Mouse (Mus musculus) ovary, postnatal 10 days (tissue): Measurements from ENCODE around the gene Dgkq.
"Not testable (repeated sequence)": the region's sequence is repeated elsewhere in the genome, so short reads cannot be mapped to it uniquely, and the experiment has no call there.

ENCODE experiments used
- DNase-seq: peaks from one replicate; pipeline ENCODE4 v3.0.0; 2022; ENCODE audit warnings: low spot score

The Dgkq gene

GRCm38 (mm10) chr5:108655381-108655780 lies 14.1 kb downstream of the Dgkq start:
- DNase-seq: no peak

DNA sequence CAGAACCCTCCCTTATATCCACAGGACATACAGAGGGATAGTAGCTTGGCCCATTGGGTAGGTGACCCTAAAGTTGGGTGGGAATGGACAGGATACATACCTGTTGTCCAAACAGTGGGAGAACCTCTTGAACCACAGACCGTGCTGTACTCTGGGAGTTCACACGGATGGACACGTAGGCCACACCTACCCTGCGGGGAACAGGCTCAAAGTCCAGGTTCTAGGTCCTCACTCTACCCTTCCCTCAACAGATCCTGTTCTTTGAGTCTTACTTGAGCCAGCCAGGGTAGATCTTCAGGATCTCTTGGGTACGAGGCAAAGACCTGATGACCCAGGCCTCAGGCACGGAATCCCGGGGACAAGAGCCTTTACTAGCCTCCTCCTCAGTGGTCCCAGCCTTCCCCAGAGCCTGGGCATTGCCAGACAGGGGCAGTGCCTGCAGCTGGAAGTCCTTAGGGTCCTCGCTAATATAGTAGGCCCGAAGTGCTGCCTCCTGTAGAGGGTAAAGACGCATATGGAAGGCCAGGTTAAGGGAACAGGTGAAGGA lies 15.0 kb downstream of the Dgkq start:
- DNase-seq: no peak

DNA sequence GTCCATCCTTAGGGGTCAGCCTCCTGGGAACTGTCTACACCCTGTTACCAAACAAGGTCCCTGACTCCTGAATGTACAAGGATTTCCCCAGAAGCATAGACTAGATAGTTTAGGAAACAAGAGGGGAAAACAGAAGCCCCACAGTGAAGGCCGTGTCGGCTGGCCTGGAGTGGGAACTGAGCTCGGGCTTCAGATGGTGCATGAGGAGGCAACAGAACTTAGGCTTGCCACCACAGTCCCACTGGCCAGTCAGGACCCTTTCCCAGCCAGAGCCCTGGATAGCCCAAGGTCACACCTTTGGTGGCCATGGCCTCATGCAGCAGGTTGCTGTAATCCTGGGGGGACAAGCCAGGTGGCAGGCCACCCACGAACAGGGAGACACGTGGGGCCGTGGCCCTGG lies 16.1 kb downstream of the Dgkq start:
- no peak for DNase-seq

DNA sequence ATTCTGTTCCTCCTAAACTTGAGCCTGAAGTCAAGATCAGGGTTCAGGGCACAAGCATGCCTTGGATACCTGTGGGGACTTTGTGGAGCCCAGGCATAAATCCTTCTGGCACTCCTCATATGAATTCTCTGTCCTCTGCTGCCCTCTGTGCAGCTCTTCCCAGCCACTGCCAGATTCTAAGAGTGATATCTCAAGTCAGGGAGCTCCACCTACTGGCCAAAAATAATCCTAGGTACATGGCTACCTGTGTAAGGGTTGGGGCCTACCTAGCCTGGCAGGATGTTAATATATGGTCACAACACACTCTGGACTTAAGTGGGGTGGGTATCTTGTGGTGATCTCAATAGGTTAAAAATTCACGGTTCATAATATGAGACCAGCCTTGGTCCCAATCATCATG lies 17.6 kb downstream of the Dgkq start:
- DNase-seq: no peak

- DNase-seq: no peak
Observed at GRCm38 (mm10) chr5:108651136-108651720, 18.2 kb downstream of the Dgkq start.

- DNase-seq: no peak
Observed at GRCm38 (mm10) chr5:108650341-108650740, 19.1 kb downstream of the Dgkq start.

DNA sequence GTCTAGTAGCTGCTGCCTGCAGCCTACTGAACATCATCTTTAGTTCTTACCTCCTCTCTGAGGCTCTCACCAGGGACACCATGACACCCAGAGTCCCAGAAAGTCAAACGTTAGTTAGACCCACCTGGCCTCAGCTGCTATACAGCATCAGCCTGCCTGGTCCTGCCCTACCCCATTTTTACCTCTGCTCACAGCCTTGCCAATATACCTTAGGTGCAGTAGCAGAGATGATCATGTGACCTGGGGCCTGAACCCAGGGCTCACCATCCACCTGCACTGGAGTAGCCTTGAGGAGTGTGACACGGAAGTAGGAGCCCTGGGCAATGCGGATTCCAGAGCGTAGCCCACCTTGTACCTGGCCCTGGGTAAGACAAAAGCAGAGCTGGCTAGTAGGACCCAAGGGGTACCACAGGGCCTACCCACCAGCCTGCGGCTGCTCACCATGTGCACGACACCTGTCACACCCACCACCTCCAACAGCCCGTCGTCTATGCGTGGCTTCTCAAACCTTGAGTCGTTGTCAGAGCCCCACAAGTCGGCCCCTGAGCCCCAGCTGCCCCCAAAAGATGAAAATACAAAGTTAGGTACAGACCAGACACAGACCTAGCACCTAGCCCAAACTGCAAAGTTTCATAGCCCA lies 20.4 kb downstream of the Dgkq start:
- no peak for DNase-seq

DNA sequence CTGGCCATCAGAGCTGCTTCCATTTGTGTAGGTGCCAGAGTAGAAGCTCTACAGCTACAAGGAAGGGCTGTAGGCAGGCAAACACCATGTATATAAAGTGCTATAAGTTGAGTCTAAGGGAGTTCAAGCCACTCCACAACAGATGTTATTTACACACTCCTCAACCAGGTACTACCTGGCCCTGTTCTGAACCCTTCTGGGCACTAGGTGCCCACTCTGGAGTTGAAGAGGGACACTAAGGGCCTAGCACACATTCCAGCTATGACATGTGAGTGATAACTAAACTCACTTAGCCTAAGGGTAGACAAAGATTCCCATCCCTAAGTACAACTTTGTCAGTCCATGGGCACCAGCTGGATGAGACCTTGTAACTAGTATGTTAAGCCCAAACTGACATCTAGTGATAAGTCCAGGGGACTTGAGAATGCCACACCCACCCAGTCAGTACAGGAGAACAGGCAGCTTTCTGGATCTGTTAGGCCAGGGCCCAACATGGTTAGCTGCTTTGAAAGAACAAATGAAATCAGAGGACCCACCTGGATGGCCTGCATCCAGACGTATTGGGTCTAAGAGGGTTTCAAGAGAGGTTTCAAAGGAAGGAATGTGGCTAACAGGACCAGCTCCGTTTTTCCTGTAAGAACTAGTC lies 21.5 kb downstream of the Dgkq start:
- DNase-seq: no peak

DNA sequence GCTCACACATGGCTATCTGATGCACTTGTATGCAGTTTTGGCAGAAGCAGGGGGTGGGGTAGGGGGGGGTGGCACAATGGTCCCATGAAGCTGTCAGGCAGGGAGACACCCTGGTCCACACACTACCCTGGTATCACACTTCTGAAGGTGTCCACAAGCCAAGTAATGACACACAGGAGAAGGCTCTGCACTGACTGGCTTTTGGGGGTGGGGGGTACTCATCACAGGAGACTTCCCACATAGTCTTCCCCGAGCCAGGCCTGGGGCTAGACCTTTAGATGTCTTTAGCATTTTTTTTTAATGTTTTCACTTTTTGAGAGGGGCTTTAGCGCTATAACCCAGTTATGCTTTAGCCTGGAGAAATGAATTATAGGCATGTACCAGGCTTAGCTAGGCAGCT lies 22.2 kb downstream of the Dgkq start:
- DNase-seq: no peak

DNA sequence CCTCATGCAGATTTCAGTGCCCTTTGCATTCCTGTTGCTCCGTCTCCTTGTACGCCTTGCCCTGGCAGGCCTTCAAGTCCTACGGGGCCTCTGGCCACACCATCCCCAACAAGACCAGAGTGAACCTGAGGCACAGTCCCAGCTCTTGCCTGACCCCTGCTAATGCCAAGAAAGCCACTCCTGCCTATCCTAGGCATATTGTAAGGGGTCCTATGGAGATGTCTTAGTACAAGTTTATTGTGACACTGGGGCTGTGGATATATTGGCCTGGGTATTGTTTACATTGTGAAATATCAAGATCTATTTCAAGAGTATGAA lies 23.2 kb downstream of the Dgkq start:
- DNase-seq: no peak

- no peak for DNase-seq
Observed at GRCm38 (mm10) chr5:108645651-108646342, 23.7 kb downstream of the Dgkq start.

DNA sequence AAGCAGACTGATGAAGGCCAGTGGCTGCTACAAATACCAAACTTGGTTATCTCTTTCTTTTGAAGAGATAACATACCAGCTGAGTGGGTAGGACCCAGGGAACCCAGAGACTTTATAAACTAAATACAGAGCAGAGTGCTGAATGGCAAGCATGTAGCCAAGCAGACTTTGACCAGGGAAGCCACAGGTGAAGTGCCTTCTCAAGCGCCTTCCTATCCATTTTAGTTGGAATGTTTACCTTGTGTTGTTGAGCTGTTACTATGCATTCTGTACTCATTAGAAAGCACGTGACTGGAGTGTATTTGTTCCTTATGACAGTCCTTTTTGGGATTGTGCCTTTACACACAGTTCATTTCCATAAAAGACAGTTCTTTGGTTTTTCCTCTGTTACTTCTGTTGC lies 25.8 kb downstream of the Dgkq start:
- DNase-seq: no peak

- no peak for DNase-seq
Observed at GRCm38 (mm10) chr5:108636172-108636571, 33.3 kb downstream of the Dgkq start.

- DNase-seq: not testable (repeated sequence)
Observed at GRCm38 (mm10) chr5:108634088-108634487, 35.4 kb downstream of the Dgkq start.

- no peak for DNase-seq
Observed at GRCm38 (mm10) chr5:108633676-108634075, 35.8 kb downstream of the Dgkq start.

GRCm38 (mm10) chr5:108629634-108630483 lies 39.6 kb downstream of the Dgkq start, which contains the start of the genes Gak and Tmem175:
Gene Gak, minus strand, starts transcription at chr5:108629755.
Gene Tmem175, plus strand, starts transcription at chr5:108629770.
- DNase-seq: peak; percentile 81

DNA sequence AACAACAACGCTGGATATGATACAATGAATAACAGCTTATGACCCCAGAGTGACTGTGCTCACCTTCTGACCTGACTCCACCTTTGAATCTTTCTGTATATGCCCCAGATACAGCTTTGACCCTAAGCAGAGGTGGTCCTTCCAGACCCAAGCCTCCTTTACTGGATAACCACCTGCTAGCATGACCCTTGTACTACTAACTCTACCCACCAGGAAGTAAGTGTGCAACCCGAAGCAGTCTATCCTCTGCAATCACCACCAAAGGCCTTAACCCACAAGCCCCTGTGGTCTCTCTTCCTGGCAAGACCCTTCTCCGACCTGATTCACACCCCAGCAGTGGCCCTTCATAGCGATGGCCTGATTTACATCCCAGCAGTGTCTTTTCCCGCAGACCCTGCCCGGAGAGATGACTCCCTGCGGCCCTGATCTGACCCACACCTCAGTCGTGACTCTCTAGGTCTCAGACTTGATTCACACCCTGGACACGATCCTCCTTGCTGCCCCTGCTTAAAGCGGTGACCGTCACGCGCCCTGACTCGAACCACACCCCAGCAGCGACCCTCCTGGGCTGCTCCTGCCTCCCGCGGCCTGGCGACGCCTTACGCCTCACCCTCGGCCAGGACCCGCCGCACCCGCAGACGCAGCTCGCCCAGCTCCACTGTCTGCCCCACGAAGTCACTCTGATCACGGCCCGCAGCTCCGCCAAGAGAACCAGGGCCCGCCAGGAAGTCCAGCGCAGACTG lies 40.4 kb downstream of the Dgkq start:
- DNase-seq: no peak

- DNase-seq: no peak
Observed at GRCm38 (mm10) chr5:108626050-108626660, 43.3 kb downstream of the Dgkq start.

DNA sequence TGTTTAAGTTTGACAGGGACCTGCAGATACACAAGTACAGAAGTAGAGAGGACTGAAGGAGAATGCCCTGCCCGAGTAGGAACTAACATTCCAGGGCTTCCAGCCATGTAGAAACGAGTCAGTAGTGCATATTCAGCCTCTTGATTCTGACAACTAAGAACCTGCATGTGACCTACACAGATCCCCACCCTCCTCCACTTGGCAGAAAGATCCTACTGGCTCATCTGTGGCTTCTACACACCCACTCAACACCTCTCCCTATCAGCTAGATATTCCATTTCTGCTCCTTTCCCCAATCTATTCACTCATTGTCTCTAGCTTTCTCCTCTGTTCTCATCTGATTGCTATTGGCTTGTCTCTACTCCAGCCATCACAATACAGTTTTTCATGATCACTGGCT lies 47.6 kb downstream of the Dgkq start:
- no peak for DNase-seq

GRCm38 (mm10) chr5:108610426-108610825 lies 59.0 kb downstream of the Dgkq start:
- no peak for DNase-seq

- no peak for DNase-seq
Observed at GRCm38 (mm10) chr5:108602537-108602936, 66.9 kb downstream of the Dgkq start.
